Mouse (Mus musculus) cerebellum, adult 2 months (tissue): Measurements from ENCODE around the gene Xpr1.

Experiments
- CTCF ChIP-seq: fragments of 200-500 bp; IDR thresholded peaks from 2 replicates; pipeline ENCODE4 v1.5.1; 2011; ENCODE audit warnings: low read depth, mild to moderate bottlenecking, control low read depth, low read length, moderate library complexity, borderline replicate concordance; ENCODE audit not compliant: insufficient read depth
- POLR2A ChIP-seq: fragments of 200-500 bp; IDR thresholded peaks from 2 replicates; pipeline ENCODE4 v1.6.1; 2011; ENCODE audit warnings: low read length, control low read depth, borderline replicate concordance; ENCODE audit not compliant: insufficient read depth

GRCm38 (mm10) chr1:155297203-155297602 is 120.0 kb downstream of the Xpr1 start:
- no peak for TF ChIP-seq CTCF
- no peak for TF ChIP-seq POLR2A
